Mouse (Mus musculus): ENCODE results near the gene Inafm1.
"Not testable (repeated sequence)": the region's sequence is repeated elsewhere in the genome, so short reads cannot be mapped to it uniquely, and the experiment has no call there.

Inafm1 gene

DNA sequence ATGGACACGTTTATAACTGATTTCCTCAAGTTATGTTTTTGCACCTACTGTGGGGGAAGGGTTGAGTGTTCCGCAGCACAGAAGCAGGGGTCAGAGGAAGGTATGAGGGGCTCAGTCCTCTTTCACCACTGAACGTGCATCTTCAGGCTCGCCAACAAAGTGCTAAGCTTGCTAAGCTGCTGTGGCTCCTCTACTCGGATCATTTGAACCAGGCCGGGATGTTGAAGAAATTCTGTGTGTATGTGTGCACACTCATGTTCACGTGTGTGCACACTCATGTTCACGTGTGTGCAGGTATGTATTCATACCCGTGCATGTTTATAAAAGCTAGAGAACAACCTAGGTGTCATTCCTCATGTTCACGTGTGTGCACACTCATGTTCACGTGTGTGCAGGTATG is 7.6 kb downstream of the Inafm1 start:
- no peak for DNase-seq (ENCODE audit: inconsistent age in 2 of 2, low spot score in 1 of 2)

DNA sequence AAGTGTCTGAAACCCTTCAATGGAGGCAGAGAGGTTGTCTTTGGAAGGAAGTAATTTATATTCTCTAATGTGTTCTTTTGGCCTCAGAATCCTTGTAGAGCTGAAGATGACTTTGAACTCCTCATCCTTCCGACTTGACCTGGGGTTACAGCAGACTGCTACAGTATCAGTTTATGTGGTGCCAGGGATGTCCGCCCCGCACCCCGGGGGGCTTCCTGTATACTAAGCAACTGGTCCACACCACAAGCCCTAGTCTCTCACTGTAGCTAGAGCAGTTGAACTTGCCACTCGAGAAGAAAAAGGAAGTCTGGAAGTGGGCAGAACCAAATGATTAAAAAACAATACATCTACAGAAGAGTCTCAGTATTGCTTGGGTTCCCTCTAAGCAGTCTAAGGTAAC is 9.6 kb downstream of the Inafm1 start:
- DNase-seq (ENCODE audit: inconsistent age in 2 of 2, low spot score in 1 of 2) = no peak

DNA sequence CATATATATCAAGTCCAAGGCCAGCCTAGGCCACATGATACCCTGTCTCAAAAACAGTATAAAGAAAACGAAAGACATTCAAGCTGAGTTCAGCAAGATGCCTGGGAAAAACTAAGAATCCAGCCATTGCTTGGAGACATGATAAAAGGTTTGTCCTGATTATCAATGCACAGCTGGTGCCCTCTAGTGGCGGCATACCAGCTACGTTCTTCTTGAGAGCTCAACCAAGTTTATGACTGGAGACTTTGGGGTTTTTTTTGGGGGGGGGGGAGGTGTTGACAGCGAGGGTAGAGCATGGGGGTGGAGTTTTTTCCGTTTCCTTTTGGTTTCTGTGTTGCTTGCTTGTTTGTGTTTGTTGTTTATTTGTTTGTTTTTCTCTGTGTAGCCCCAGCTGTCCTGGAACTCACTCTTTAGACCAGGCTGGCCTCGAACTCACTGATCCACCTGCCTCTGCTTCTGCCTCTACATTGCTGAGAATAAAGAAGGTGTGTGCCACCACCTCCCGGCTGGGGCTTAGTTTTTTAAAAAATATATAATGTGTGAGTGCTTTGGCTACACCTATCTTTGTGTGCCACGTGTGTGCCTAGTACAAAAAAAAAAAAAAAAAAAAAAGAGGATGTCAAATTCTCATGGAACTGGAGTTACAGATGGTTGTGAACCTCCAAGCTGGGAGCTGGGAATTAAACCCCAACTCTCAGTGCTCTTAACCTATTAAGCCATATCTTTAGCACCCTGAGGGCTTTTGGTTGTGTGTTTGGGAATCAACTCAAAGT is 10.2 kb downstream of the Inafm1 start:
- peak; percentile 76 to 88 for DNase-seq (ENCODE audit: inconsistent age in 2 of 2, low spot score in 1 of 2)

DNA sequence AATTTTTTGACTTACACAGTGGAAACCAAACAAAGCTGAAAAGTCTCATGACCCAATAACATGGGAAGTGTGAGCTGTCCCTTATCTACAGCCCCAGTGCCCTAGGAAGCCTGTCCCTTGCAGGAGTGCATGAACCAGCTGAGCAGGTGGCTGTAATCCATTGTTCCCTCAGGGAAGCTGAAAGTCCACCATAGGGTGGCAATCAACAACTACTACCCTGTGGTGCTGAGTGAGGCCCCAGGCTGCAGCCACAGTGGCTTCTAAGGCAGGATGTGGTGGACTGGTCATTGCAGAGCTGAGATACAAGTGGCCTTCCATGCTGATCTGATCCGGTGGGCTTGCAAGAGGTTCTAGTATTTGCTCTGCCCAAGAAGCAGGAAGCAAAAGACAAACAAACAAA is 12.3 kb downstream of the Inafm1 start:
- no peak for DNase-seq (ENCODE audit: inconsistent age in 2 of 2, low spot score in 1 of 2)

DNA sequence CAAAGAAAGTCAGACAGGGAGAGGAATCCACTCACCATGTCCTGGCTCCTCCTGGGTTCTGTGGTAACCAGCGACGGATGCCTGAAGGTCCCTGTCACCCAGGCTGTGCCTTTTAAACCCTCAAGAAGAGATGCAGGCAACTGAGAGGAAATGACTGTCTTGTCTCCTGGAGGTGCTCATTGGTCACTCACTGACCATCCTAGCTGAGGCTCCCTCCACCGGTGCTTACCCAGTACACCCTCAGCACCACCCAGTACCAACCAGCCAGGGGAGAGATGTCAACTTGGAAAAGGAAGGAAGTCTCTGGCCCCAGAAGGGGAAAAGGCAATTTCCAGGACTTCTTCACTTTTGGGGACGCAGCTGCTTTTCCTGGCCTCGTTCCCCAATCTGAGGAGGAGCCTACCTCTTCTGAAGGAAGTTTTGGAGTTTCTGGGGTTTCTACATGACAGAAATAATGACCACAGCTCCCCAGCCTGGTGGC is 14.3 kb downstream of the Inafm1 start, which contains the start of gene C5ar1:
TSS of gene C5ar1 (minus strand) at position 431 of the 481 bp plus-strand sequence.
- DNase-seq (ENCODE audit: inconsistent age in 2 of 2, low spot score in 1 of 2) = peak in 1 of 2 experiments; percentile 35

DNA sequence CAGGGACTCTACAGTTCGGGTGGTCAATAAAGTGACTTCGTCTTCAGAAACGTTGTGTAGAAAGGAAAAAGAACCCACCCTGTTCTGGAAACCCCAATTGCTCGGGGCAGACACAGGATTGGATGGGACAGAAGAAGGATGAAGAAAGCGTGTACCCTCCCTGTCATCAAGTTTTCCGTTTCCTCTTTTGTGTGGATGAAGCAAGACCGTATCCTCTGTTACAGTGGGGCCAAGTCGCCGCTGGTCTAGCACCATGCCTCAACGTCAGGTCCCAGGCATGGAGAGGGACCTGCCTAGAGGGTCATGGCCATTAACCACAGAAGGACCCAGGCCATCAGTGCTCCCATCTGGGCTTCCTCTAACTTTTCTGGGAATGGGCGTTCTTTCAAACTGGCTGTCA is 15.6 kb downstream of the Inafm1 start:
- peak in 1 of 2 experiments; percentile 43 for DNase-seq (ENCODE audit: inconsistent age in 2 of 2, low spot score in 1 of 2)

DNA sequence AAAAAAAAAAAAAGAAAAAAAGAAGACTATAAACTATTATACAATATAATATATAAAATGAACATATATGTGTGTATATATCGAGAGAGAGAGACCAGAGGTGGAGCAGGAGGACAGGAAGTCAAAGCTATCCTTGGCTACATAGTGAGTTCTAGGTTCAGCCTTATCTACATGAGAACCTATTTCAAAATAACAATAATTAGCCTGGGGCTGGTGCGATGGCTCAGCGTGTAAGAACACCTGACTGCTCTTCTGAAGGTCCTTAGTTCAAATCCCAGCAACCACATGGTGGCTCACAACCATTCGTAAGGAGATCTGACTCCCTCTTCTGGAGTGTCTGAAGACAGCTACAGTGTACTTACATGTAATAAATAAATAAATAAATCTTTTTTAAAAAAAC is 17.5 kb downstream of the Inafm1 start:
- DNase-seq (ENCODE audit: inconsistent age in 2 of 2, low spot score in 1 of 2) = not testable (repeated sequence)

DNA sequence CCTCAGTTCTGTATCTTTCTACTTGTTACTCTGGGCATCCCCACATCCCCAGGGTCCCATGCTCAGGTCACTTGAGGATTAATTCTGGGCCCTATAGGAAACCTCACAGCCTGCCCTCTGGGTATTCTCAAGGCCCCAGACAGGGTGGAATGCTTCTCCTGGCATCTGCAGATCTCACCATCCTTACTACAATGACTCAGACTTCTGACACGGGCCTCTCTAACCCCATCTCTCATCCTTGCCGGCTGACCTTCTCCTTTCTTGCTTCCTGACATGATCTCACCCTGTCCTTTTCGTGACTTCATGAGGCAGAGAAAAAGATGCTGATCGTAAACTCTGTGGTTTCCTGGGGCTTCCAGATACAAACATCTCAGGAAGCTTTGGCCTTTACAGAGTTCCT is 19.2 kb downstream of the Inafm1 start:
- peak; percentile 63 to 77 for DNase-seq (ENCODE audit: inconsistent age in 2 of 2, low spot score in 1 of 2)

DNA sequence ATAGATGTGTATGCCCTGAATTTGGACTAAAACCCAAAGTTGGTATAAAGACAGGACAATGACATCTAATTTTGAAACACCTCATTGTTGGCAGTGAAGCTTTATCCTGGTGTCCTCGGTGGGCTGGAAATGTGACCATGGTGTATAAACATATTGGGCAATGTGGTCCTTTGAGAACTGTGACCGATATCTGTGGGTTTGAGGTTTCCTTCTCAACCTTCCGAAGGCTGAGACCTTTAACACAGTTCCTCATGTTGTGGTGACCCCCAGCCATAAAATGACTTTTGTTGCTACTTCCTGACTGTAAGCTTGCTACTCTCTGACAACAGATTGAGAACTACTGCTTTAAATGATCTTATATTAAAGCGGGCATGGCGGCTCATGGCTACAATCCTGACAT is 22.7 kb downstream of the Inafm1 start:
- DNase-seq (ENCODE audit: inconsistent age in 2 of 2, low spot score in 1 of 2) = no peak

DNA sequence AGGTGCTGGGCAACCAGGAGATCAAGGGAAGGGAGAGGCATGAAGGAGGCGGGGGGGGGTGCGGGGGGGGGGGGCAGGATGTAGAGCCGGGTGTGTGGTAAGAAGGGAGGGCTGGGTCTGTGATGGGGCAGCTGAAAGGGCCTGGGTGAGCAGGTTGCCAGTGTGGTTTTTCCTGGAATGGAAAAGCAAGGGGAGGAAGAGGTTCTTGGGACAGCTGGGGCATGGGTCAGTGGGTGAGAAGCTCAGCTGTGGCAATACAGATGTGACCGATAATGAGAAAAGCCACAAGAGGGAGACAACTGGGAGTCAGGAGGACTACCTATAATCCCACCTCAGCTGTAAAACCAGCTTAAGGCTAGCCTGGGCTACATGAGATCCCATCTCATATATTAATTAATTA is 27.5 kb downstream of the Inafm1 start:
- no peak for DNase-seq (ENCODE audit: inconsistent age in 2 of 2, low spot score in 1 of 2)

DNA sequence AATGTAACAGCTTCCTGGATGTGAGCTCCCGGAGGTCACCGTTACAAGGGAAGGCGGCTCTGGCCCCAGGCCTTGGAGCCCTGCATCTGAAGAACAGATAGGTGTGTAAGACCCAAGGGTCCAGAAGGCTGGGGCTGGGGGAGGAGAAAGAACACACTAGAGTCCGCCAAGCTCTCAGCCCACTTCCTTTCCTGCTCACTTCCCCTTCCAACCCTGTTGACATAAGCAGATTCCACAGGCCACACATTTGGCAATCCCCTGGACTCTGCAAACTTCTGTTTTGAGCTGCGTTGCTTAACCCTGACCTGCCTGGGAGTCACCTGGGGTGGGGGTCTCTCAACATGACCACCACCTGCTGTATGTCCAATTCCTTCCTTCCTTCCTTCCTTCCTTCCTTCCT is 29.4 kb downstream of the Inafm1 start, which contains the start of gene C5ar2:
TSS of gene C5ar2 (minus strand) at position 88 of the 400 bp plus-strand sequence.
- no peak for DNase-seq (ENCODE audit: inconsistent age in 2 of 2, low spot score in 1 of 2)

DNA sequence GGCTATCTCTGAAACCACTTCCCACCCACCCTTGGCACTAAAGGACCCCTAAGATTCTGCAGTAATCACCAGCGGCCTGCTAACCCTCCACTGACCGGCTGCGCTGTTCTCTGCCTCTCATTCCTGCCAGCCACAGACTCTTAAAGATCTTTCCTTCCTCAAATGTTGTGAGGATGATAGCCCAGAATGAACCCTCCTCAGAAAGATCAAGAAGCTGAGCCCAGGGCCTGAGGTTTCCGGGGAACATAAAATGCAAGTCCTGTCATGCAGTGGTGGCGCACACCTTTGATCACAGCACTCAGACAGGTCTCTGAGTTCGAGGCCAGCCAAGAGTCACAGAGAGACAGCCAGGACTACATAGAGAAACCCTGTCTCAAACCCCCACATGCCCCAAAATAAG is 31.2 kb downstream of the Inafm1 start:
- DNase-seq (ENCODE audit: inconsistent age in 2 of 2, low spot score in 1 of 2) = no peak

DNA sequence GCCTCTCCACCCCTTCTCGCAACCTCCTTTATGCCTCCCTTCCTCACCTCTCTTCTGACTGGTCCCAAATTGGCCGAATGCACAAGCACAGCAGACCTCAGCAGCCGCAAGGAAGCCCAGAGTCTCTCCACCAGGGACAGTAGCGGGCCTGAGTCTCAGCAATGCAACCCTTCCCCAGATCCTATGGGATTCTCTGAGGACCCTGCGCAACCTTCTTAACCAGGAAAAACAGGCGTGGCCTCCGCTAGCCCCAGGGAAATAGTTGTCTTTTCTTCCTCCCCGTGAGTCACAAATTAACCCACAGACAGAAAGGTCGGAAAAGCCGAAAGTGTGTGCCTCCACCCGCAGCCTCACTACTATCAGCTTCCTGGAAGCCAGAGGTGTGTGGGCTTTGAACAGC is 31.6 kb downstream of the Inafm1 start:
- DNase-seq (ENCODE audit: inconsistent age in 2 of 2, low spot score in 1 of 2) = no peak

DNA sequence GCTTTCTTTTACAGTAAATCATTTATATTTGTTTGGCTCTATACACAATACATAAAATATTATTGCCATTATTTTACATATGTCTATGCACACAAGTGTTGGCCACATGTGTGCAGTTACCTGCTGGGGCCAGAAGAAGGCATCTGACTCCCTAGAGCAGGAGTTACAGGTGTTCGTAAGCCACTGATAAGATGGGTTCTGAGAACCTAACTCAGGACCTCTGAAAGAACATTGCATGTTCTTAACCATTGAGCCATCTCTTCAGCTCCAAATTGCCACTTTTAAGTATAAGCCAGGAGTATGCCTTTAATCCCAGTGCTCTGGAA is 32.5 kb downstream of the Inafm1 start:
- DNase-seq (ENCODE audit: inconsistent age in 2 of 2, low spot score in 1 of 2) = no peak

DNA sequence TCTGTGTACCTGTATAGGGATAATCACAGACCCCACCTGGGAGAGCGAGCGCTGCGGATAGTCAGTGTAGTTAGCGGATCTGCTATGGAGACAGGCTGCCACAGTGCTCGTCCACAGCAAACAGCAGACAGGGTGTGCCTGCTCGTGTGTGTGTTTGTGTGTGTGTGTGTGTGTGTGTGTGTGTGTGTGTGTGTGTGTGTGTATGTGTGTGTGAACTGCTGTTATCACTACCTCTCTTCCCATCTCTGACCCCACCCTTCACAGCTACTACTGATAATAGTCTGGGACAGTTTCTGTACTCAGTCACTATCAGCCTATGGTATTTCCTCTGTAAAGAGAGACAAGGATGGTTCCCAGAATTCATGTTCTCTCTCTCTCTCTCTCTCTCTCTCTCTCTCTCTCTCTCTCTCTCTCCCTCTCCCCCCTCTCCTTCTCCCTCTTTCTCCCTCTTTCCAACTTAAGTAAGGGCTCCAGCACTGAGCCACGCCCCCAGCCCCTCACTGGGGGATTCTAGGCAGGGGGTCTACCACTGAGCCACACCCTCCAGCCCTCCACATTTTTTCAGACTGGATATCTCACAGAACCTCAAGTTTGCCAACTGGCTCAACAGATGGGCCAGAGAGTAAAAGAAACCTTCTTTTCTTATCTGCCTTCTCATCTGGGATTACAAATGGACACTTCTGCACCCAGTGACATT is 33.0 kb downstream of the Inafm1 start:
- DNase-seq (ENCODE audit: inconsistent age in 2 of 2, low spot score in 1 of 2) = no peak

DNA sequence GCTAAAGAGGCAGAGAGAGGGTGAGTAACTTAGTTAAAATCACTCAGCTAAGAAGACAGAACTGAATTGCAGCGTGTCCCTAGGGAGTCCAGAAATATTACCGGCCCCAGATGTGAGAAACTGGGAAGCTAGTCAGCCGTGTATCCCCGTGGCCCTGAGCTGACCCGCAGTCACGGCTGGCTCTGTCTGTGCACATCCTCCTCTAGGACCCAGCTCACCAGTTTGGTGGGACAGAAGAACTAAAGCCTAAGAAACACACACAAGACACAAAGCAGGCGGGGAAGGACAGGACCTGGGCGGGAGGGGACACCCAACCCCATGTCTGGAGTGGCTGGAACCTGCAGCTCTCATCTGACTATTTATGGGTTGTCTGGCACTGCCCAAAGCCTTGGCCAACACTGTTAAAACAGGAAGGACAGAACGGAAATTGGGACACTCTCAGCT is 33.8 kb downstream of the Inafm1 start:
- peak in 1 of 2 experiments; percentile 49 for DNase-seq (ENCODE audit: inconsistent age in 2 of 2, low spot score in 1 of 2)

DNA sequence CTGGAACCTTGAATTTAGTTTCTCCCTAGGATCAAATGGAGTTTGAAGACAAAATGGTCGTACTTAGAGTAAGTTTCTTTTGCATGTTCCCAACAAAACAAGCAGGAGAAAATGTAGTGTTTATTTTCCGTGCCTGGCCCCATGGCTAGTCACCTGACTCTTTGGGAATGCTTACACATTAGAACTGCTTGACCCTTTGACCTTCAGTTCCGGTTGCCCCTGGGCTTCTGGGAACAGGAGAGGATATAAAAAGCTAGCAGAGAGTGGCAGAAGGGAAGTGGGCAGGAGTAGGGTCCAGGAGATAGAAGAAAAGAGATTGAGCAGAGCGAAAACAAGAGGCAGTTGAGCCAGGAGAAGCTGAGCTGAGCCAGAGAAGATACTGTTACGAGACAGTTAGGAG is 43.5 kb downstream of the Inafm1 start:
- no peak for DNase-seq (ENCODE audit: inconsistent age in 2 of 2, low spot score in 1 of 2)

Measured in adrenal gland, adult (tissue).